Mouse (Mus musculus): ENCODE results near the gene Mup20. TPM values are rescaled to one million over a fixed set of nuclear protein-coding genes. Genes with fewer than 3 reads are reported as not detected.
"Not testable (repeated sequence)": the region's sequence is repeated elsewhere in the genome, so short reads cannot be mapped to it uniquely, and the experiment has no call there.

The Mup20 gene
- not detected in 3 replicates for total RNA-seq (2017)

- not testable (repeated sequence) for ATAC-seq (replicated peaks; ENCODE audit: insufficient number of reproducible peaks, low FRiP score, low TSS enrichment, poor library complexity, severe bottlenecking)
Measured at GRCm38 (mm10) chr4:62054058-62054457, at the start of gene Mup20. TSS of gene Mup20 (minus strand) at chr4:62054158.

DNA sequence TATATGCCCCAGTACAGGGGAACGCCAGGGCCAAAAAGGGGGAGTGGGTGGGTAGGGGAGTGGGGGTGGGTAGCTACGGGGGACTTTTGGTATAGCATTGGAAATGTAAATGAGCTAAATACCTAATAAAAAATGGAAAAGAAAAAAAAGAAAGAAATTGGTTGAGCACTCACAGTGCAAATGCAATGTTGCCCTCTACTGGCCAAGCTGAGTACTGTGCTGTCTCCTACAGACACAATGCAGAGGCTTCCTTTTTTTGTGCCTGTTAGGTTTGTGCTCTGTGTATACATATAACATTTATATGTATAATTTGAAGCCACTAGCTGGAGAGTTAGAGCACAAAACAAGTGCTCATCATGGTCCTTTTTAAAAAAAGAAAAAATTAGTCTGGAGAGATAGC is 49.4 kb upstream of the Mup20 start:
- ATAC-seq (replicated peaks; ENCODE audit: insufficient number of reproducible peaks, low FRiP score, low TSS enrichment, poor library complexity, severe bottlenecking) = not testable (repeated sequence)

GRCm38 (mm10) chr4:62087953-62088352 is 34.0 kb upstream of the Mup20 start:
- no peak for ATAC-seq (replicated peaks; ENCODE audit: insufficient number of reproducible peaks, low FRiP score, low TSS enrichment, poor library complexity, severe bottlenecking)

DNA sequence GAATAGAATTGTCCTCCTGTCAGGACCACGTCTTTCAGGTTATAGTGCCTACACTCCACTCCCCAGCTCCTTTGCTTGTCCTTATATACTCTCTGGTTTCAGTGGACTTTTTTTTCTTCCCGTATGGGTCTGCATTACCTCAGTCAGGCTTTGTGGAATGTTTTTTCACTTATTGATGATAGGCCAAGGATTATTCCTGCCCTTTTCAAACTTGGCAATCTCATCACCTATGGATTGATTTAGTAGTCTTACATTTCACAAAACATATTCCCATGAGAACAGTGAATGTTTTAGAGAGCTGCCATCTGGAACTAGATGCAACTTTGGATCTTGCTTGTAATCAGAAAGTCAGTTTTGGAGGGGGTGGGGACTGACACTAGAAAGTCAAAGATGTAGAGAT is 33.3 kb upstream of the Mup20 start, which contains the start of gene Mup3:
Gene Mup3, minus strand, starts transcription at position 102 of the 400 bp plus-strand sequence.
- ATAC-seq (replicated peaks; ENCODE audit: insufficient number of reproducible peaks, low FRiP score, low TSS enrichment, poor library complexity, severe bottlenecking) = no peak

- ATAC-seq (replicated peaks; ENCODE audit: insufficient number of reproducible peaks, low FRiP score, low TSS enrichment, poor library complexity, severe bottlenecking) = no peak
Measured at GRCm38 (mm10) chr4:62082755-62083154, 28.8 kb upstream of the Mup20 start.

GRCm38 (mm10) chr4:62075126-62075525 is 21.2 kb upstream of the Mup20 start:
- no peak for ATAC-seq (replicated peaks; ENCODE audit: insufficient number of reproducible peaks, low FRiP score, low TSS enrichment, poor library complexity, severe bottlenecking)

DNA sequence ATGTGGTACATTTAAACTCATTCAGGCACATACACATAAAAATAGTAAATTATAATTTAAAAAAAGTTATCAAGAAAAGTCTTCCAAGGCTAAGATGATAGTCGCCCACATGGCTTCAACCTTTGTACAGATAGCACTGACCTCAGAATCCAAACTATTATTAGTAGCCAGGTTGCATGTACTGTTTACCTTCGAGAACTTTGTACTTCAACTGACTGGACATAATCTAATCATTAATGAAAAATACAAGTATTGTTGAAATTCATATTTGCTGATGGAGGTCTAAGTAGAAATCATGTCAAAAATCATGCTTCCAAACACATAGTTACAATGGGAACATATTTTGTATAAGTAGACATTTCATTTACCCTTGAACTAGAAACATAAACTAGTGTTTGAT is 822 bp upstream of the Mup20 start:
- ATAC-seq (replicated peaks; ENCODE audit: insufficient number of reproducible peaks, low FRiP score, low TSS enrichment, poor library complexity, severe bottlenecking) = not testable (repeated sequence)

DNA sequence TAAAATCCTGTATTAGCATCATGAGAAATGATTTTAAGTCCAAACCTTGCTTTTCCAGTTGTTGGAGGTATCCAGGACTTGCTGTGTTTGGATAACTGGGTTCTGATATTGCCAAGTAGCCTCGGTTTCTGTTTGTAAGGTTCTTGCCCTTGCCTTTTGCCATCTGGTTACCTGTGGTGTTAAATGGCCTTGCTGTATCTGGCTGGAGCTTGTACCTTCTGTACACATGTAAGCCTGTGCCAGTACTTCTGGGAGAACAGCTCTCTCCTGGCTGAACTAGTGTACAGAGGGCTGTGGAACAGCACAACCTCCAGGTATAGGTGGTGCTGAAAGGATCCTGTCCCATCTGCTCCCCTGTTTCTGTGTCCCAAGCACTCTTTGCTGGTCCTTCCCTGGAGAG is 27.7 kb downstream of the Mup20 start:
- ATAC-seq (replicated peaks; ENCODE audit: insufficient number of reproducible peaks, low FRiP score, low TSS enrichment, poor library complexity, severe bottlenecking) = no peak

DNA sequence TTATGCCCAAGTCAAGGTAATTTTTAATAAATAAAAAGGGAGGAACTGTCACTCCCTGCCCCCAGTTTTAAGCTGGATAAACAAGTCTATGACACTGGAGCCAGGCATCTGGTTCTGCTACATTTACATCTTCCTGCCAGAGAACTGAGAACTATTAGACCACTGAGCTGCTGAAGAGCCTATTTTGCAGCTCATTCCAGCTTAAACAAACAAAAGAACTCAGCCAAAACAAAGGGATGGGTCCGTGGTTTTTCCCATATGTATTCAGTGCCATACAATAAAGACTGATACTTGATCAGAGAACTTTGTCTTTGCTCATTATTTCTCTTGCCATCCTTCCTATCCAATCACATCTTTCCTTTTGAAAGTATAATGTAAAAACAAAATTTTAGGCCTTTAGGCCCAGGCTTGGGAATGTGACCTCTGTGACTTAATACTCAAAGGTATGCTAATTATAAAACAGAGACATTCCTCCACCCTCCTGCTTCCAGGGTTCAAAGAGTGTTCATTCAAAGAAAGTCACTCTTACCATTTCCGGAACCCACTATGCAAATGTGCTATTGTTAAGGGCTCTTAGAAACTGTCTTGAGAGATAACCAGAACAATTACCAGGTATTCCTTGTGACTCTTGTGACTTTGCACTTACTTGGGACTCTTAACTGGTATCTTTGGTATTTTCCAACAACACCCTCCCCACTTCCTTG is 29.6 kb downstream of the Mup20 start:
- ATAC-seq (replicated peaks; ENCODE audit: insufficient number of reproducible peaks, low FRiP score, low TSS enrichment, poor library complexity, severe bottlenecking) = no peak

DNA sequence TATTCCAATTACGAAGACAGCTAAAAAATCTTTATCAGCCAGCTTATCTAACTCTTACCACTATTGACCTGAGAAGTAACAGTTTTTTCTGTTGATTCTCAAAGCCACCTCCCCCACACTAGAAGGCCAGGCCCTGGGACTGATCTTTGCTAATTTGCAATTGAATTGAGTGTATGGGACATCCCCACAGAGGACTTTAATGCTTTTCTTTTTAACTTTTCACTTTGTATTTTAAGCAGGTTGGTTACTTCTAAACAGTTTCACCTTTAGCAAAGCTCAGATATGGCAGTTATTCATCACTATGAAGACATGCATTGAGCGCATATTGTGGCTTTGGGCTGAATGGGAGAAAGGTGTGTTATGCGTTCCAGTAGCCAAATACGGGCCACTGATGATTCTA is 30.3 kb downstream of the Mup20 start:
- no peak for ATAC-seq (replicated peaks; ENCODE audit: insufficient number of reproducible peaks, low FRiP score, low TSS enrichment, poor library complexity, severe bottlenecking)

GRCm38 (mm10) chr4:62023120-62023519 is 30.8 kb downstream of the Mup20 start:
- ATAC-seq (replicated peaks; ENCODE audit: insufficient number of reproducible peaks, low FRiP score, low TSS enrichment, poor library complexity, severe bottlenecking) = no peak

DNA sequence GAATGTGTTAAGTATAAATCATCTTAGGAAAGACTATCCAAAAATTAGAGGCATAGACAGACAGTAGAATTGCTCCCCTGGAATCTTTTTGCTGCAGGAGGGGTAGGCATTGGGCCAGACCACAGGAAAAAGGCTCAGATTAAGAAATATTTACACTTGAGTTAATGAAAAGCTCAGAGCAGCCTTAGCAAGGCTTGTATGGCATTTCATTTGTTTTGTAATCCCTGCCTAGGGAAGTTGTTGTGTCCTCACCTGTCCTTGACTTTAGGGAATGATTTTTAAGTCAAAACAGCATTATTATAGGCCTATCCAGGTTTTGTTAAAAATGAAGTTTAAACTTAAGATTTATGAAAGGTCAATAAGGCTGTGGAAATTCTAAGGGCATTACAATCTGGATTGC is 33.4 kb downstream of the Mup20 start:
- not testable (repeated sequence) for ATAC-seq (replicated peaks; ENCODE audit: insufficient number of reproducible peaks, low FRiP score, low TSS enrichment, poor library complexity, severe bottlenecking)

Other genes starting within 250 kb of the Mup20 start
- gene Mup5, start 218.9 kb downstream of the Mup20 start, total RNA-seq (2017) = not detected in 3 replicates
- gene Mup3, start 33.2 kb upstream of the Mup20 start, total RNA-seq (2017) = not detected in 3 replicates
- gene Mup21, start 96.7 kb upstream of the Mup20 start, total RNA-seq (2017) = not detected in 3 replicates
- gene Zfp37, start 176.9 kb upstream of the Mup20 start, total RNA-seq (2017) = not detected in 3 replicates
- gene Slc31a2, start 208.4 kb upstream of the Mup20 start, total RNA-seq (2017) = 20.9 to 21.7 TPM (median 21.4 TPM) in 3 replicates

Data from monocyte, adult 5-6 weeks (primary cell).